Mouse (Mus musculus) lung, embryonic 15.5 days (tissue): Measurements from ENCODE around the gene Tcaim. TPM values are rescaled to one million over a fixed set of nuclear protein-coding genes. Genes with fewer than 3 reads are reported as not detected.

Experiments
- ATAC-seq: fragments of 200-750 bp; cut with Nextera tagmentation; 2 replicates; pipeline ENCODE4 v1.8.0; 2017; ENCODE audit warnings: moderate number of reproducible peaks, borderline replicate concordance; ENCODE audit not compliant: low FRiP score, low TSS enrichment; ENCODE audit errors: extremely low read depth
- H3K27ac ChIP-seq: fragments of 300-500 bp; sonication (generic); 2 replicates; pipeline ENCODE4 v1.5.1; 2015; ENCODE audit warnings: moderate library complexity, mild to moderate bottlenecking, inconsistent platforms
- H3K27me3 ChIP-seq: fragments of 300-500 bp; sonication (generic); 2 replicates; pipeline ENCODE4 v1.6.1; 2015; ENCODE audit warnings: inconsistent platforms
- H3K36me3 ChIP-seq: fragments of 300-500 bp; sonication (generic); 2 replicates; pipeline ENCODE4 v1.6.1; 2015; ENCODE audit warnings: inconsistent platforms
- H3K4me1 ChIP-seq: fragments of 300-500 bp; sonication (generic); 2 replicates; pipeline ENCODE4 v1.6.1; 2015; ENCODE audit warnings: inconsistent platforms
- H3K4me2 ChIP-seq: fragments of 300-500 bp; sonication (generic); 2 replicates; pipeline ENCODE4 v1.6.1; 2015; ENCODE audit warnings: inconsistent platforms, mild to moderate bottlenecking, moderate library complexity
- H3K4me3 ChIP-seq: fragments of 300-500 bp; sonication (generic); 2 replicates; pipeline ENCODE4 v1.5.1; 2015; ENCODE audit warnings: mild to moderate bottlenecking, inconsistent platforms
- H3K9ac ChIP-seq: fragments of 300-500 bp; sonication (generic); 2 replicates; pipeline ENCODE4 v1.6.1; 2015; ENCODE audit warnings: inconsistent platforms
- H3K9me3 ChIP-seq: fragments of 300-500 bp; sonication (generic); 2 replicates; pipeline ENCODE4 v1.6.1; 2016; ENCODE audit warnings: inconsistent platforms
- WGBS: fragments of 180-500 bp; shearing (Covaris S2); methylation state at CpG from one replicate; pipeline ENCODE4 v1.1.7; 2015; 5-methylcytosine and 5-hydroxymethylcytosine counted together
- polyA plus RNA-seq: library from polyadenylated mRNA; unstranded; fragments of >200 nt; fragmentation: Nextera tagmentation; extraction: Ambion mirVana; gene quantifications from 2 replicates; pipeline ENCODE4 v1.2.1, GENCODE M21; 2015

Gene Tcaim
- polyA plus RNA-seq, 1 experiment from 2014 or later: 6.2 TPM

DNA sequence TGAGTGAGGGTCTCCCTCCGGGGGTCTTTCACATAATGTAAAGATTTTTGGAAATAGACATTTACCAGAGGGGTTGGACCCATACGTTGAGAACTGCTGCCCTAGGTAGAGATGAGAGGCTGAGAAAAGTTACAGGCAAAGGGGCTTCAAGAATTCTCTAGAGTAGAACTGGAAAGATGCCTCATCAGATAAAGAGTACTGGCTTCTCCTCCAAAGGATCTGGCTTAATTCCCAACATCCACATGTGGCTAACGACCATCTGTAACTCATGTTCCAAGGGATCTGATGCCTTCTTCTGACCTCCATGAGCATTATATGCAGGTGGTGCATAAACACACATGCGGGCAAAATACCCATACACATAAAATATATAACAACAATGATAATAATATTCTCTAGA lies 50.3 kb downstream of the Tcaim start:
- no peak overlapping the region for H3K9ac ChIP-seq

GRCm38 (mm10) chr9:122856716-122857115 lies 51.4 kb downstream of the Tcaim start:
- Histone ChIP-seq H3K9ac (no peak overlapping the region), H3K9me3 (peaks cover 14% of the 10 kb centered on the region), H3K4me3 (no peak overlapping the region), H3K4me2 (no peak overlapping the region), H3K27me3 (no peaks in the 10 kb centered on the region), H3K36me3 (peaks cover 94% of the 10 kb centered on the region), H3K27ac (no peak overlapping the region), H3K4me1 (no peaks in the 10 kb centered on the region)
- ATAC-seq: no peak
- 95% methylated on average over 3 of the region's 3 CpGs for WGBS

More for the DNA sequence above, 50.3 kb downstream of the Tcaim start:
- peaks cover 94% of the 10 kb centered on the region for H3K36me3 ChIP-seq
- H3K27ac ChIP-seq: no peak overlapping the region
- H3K27me3 ChIP-seq: no peaks in the 10 kb centered on the region
- no peak overlapping the region for H3K4me2 ChIP-seq
- WGBS: 96% methylated on average over 4 of the region's 4 CpGs
- ATAC-seq: no peak
- H3K4me3 ChIP-seq: no peak overlapping the region
- no peaks in the 10 kb centered on the region for H3K4me1 ChIP-seq
- H3K9me3 ChIP-seq: peaks cover 9% of the 10 kb centered on the region

GRCm38 (mm10) chr9:122860752-122861151 lies 55.4 kb downstream of the Tcaim start:
- Histone ChIP-seq H3K27ac (no peak overlapping the region), H3K9ac (no peak overlapping the region), H3K4me3 (no peak overlapping the region), H3K27me3 (no peaks in the 10 kb centered on the region), H3K9me3 (peaks cover 14% of the 10 kb centered on the region), H3K4me1 (peaks cover 9% of the 10 kb centered on the region), H3K4me2 (no peak overlapping the region), H3K36me3 (peaks cover 67% of the 10 kb centered on the region)
- no peak for ATAC-seq

- Histone ChIP-seq H3K27me3 (no peaks in the 10 kb centered on the region), H3K4me1 (peaks cover 9% of the 10 kb centered on the region), H3K9ac (no peak overlapping the region), H3K27ac (no peak overlapping the region), H3K36me3 (peaks cover 40% of the 10 kb centered on the region), H3K9me3 (peaks cover 12% of the 10 kb centered on the region), H3K4me2 (no peak overlapping the region; the same call in 1 of the 2 replicates), H3K4me3 (no peak overlapping the region)
- 60% methylated on average over 2 of the region's 2 CpGs for WGBS
- ATAC-seq: no peak
These were observed 58.4 kb downstream of the Tcaim start for GRCm38 (mm10) chr9:122863731-122864130.

DNA sequence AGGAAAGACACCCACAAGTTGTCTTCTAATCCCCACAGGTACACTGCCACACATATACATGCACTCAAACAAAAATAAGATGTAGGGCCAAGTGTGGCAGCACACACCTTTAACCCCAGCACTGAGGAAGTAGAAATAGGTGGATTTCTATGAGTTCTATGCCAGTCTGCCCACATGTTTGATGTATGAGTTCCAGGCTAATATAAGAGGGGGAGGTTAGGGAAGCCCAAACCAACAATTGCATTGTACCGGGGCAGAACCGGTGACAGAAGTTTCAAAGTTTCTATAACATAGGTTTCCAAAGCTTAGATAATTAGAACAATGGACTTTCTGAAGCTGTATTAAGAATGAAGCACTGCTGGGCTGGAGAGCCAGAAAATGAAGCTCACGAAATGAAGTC lies 59.5 kb downstream of the Tcaim start:
- 39% methylated on average over 3 of the region's 3 CpGs for WGBS
- Histone ChIP-seq H3K9me3 (peaks cover 9% of the 10 kb centered on the region), H3K27ac (no peak overlapping the region), H3K4me1 (peaks cover 9% of the 10 kb centered on the region), H3K27me3 (no peaks in the 10 kb centered on the region), H3K4me3 (peak overlapping the region; percentile 76), H3K9ac (peak overlapping the region; percentile 86; the same call in 1 of the 2 replicates), H3K4me2 (peak overlapping the region; percentile 66), H3K36me3 (peaks cover 29% of the 10 kb centered on the region)
- no peak for ATAC-seq

DNA sequence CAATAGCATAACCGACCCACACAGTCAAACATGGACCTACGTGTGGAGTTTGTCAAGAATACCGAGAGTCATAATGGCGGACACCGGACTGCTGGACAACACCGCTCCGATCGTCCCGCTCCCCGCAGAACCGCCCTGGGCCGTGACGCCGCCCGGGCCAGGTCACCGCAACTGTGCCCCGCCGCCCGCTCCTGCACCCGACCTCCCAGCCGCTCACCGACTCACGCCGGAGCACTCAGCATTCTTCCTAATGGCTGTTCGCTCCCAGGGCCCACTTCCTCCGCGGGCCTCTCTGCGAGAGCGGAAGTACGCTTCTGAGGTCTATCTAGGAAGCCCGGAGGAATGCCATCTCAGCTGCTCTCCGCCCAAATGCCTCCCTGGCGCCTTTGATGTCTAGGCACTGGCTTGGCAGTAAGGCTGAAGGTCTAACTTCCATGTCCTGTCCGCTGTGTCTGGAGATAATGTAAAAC lies 60.4 kb downstream of the Tcaim start, which contains the start of gene Zfp445:
Zfp445 (minus strand) TSS at position 310 of the 470 bp plus-strand sequence.
- Histone ChIP-seq H3K36me3 (peaks cover 20% of the 10 kb centered on the region), H3K9ac (peak within 1 kb of the TSS; percentile 86), H3K4me1 (peaks cover 9% of the 10 kb centered on the region), H3K27ac (peak within 1 kb of the TSS; percentile 67), H3K4me2 (peak within 1 kb of the TSS; percentile 66), H3K27me3 (no peaks in the 10 kb centered on the region), H3K4me3 (peak within 1 kb of the TSS; percentile 76), H3K9me3 (0 out of 2 replicates have a peak, but pooled peaks cover 4% of the 10 kb centered on the region)
- ATAC-seq: peak; percentile 91; the same call in 1 of the 2 replicates
- under 1% methylated on average over 34 of the region's 34 CpGs for WGBS

DNA sequence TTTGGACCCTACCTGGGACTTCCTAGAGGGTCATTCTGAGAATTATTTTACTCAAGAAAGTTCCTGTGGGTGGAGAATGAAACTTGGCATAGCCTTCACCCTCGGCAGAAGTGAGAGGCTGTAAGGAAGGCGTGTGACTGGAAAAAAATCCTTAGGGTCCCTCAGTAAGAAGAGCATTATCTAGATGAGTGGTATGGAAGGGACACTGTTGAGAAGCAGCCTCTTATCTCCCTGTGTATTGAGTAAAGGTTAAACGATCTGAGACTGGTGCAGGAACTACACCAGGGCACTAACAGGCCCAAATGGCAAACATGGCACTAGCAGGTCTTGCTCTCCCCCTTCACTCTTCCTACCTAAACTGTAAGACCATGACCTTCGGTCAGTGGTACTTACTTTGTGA lies 60.9 kb downstream of the Tcaim start:
- Histone ChIP-seq H3K9ac (peak overlapping the region; percentile 86; the same call in 1 of the 2 replicates), H3K9me3 (no peaks in the 10 kb centered on the region), H3K27ac (no peak overlapping the region), H3K27me3 (no peaks in the 10 kb centered on the region), H3K4me1 (peaks cover 9% of the 10 kb centered on the region), H3K4me2 (peak overlapping the region; percentile 66), H3K4me3 (peak overlapping the region; percentile 76), H3K36me3 (peaks cover 15% of the 10 kb centered on the region)
- ATAC-seq: 0 out of 2 replicates have a peak, but pooled peaks have one; percentile 12
- 65% methylated on average over 4 of the region's 4 CpGs for WGBS

GRCm38 (mm10) chr9:122872595-122872994 lies 67.3 kb downstream of the Tcaim start:
- Histone ChIP-seq H3K4me2 (no peak overlapping the region), H3K9me3 (no peaks in the 10 kb centered on the region), H3K36me3 (no peaks in the 10 kb centered on the region), H3K9ac (no peak overlapping the region), H3K27ac (no peak overlapping the region), H3K4me1 (no peaks in the 10 kb centered on the region), H3K4me3 (no peak overlapping the region), H3K27me3 (no peaks in the 10 kb centered on the region)
- WGBS: 76% methylated on average over 4 of the region's 4 CpGs
- ATAC-seq: no peak

DNA sequence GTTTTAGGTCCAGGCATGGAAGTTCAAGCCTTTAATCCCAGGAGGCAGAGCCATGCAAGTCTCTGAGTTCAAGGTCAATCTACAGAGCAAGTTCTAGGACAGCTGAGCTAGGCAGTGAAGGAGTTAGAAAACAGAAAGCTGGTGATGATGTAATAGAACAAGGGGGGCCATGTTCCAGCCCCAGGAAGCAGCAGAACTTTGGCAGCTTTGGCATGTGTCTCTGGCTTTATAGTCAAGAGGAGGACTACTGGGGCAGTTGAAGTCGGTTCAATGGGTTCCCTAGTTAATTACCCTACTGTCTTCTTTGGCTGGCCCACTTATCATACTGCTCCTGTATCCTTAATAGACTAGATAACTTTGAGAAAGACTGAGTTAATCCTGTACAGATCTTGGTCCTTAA lies 69.3 kb downstream of the Tcaim start:
- Histone ChIP-seq H3K4me3 (no peak overlapping the region), H3K9ac (no peak overlapping the region), H3K4me1 (no peaks in the 10 kb centered on the region), H3K27me3 (no peaks in the 10 kb centered on the region), H3K4me2 (no peak overlapping the region), H3K27ac (no peak overlapping the region), H3K36me3 (no peaks in the 10 kb centered on the region), H3K9me3 (no peaks in the 10 kb centered on the region)
- no peak for ATAC-seq
- 43% methylated on average over 1 of the region's 1 CpGs for WGBS

- WGBS: 93% methylated on average over 2 of the region's 2 CpGs
- Histone ChIP-seq H3K4me3 (no peak overlapping the region), H3K27me3 (no peaks in the 10 kb centered on the region), H3K9ac (no peak overlapping the region), H3K4me1 (no peaks in the 10 kb centered on the region), H3K27ac (no peak overlapping the region), H3K9me3 (no peaks in the 10 kb centered on the region), H3K36me3 (no peaks in the 10 kb centered on the region), H3K4me2 (no peak overlapping the region)
- no peak for ATAC-seq
These were observed 69.8 kb downstream of the Tcaim start for GRCm38 (mm10) chr9:122875145-122875544.

- no peak within 1 kb of the TSS for H3K9ac ChIP-seq
- no peaks in the 10 kb centered on the region for H3K27me3 ChIP-seq
- no peaks in the 10 kb centered on the region for H3K4me1 ChIP-seq
- no peaks in the 10 kb centered on the region for H3K36me3 ChIP-seq
- no peaks in the 10 kb centered on the region for H3K9me3 ChIP-seq
- peak within 1 kb of the TSS; percentile 82 for H3K4me2 ChIP-seq
- 80% methylated on average over 3 of the region's 3 CpGs for WGBS
- ATAC-seq: no peak
- H3K27ac ChIP-seq: no peak within 1 kb of the TSS
- H3K4me3 ChIP-seq: peak within 1 kb of the TSS; percentile 69
These were observed 80.0 kb downstream of the Tcaim start, which contains the start of gene Zkscan7 for GRCm38 (mm10) chr9:122885385-122885784. TSS of gene Zkscan7 (plus strand) at chr9:122885685.
